Mouse (Mus musculus) lung, adult 18-20 months (tissue): ENCODE measurements around the gene Gzmk.

Experiments used
- DNase-seq, 2 experiments: peaks; one replicate each; pipeline ENCODE4 v3.0.0; 2022; ENCODE audit warnings: mixed read lengths in 2 of 2

The Gzmk gene

DNA sequence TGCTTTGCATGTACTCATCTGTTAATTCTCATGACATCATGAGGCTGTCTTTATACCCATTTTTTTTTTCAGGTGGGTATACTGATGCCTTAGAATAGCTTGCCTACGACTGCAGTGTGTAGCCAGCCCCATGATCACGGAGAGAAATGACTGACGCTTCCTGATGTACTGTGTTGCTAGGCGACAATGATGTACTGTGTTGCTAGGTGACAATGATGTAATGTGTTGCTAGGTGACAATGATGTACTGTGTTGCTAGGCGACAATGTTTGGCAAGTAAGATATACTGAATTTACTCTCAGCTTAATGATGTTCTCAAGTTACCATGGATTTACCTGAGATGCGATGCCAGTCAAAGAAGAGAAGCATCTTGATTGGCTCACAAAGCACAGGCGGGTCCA, at the start of gene Gzmk:
Gene Gzmk, minus strand, starts transcription at position 98 of the 400 bp plus-strand sequence.
- no peak for DNase-seq

DNA sequence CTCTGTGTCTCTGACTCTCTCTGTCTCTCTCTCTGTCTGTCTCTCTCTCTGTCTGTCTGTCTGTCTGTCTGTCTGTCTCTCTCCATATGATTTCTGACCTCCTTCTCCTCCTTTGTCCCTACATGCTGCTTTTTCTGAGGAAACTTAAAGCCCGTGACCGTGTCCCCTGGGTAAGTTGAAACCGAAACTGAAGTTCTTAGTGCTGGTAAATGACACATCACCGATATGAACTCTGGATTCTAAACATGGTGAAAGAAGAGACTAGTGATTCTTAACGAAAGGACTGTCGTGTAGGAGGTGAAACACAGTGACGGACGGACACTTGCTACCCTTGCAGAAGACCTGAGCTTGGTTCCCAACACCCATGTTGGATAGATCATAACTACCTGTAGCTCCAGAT, 45.5 kb upstream of the Gzmk start:
- no peak for DNase-seq

DNA sequence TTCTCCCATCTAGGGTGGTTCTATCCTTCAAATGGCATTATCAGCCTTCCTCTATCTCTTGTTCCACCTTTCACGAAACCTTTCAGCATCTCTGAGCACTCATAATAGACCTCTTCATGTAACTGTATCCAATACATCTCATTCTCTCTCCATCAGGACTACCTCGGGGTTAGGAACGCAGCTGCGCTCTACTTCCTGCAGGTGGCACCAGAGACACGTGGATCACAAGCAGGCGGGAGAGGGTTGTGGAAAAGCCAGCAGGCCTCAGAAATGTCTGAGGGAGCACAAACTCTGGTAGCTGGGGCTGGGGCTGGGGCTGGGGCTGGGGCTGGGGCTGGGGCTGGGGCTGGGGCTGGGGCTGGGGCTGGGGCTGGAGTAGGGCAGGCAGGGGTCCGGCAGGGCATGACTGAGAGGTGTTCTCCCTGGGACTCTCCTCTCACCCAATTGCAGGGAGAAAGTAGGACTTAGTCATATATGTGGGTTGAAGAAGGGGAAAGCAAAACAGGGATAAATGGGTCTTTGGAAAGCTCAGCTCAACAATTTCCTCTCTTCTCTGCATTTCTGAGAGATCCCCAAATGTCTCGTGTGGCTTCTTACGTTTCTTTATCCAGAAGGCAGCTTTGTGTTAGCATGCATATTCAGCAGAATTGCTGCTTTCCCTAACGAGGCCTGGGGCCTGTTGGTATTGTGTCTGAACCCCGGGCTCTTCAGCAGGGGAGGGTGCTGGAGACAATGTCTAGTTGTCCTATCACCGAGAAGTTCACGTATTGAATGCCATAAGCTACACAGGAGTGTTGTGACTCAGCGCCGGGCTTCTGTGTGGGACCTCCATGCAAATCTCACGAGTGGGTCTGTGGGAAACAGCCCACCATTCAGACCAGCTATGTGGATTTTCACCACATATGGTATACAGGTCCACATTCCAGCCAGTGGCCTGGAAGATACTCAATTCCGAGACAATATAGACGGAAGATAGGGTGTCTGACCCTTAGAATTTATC, 44.4 kb upstream of the Gzmk start:
- DNase-seq: peak; percentile 68 to 77

DNA sequence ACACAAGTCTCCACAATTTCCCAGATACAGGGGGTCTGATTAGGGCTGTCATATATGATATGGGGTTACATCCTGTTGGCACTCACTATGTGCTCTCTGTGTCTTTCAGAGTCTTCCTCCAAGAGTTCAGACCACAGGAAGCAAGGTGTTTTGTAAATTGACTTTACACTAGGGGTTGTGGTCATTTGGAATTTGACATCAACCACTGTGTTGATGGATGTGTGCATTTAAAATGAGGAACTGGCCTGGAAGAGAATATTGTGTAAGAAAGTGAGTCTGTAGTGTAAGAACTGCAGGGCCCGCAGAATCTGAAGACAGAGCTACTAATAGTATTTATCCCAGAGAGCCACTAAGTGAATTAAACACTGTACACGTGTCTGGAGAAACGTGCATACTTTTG, 41.5 kb upstream of the Gzmk start:
- no peak for DNase-seq

DNA sequence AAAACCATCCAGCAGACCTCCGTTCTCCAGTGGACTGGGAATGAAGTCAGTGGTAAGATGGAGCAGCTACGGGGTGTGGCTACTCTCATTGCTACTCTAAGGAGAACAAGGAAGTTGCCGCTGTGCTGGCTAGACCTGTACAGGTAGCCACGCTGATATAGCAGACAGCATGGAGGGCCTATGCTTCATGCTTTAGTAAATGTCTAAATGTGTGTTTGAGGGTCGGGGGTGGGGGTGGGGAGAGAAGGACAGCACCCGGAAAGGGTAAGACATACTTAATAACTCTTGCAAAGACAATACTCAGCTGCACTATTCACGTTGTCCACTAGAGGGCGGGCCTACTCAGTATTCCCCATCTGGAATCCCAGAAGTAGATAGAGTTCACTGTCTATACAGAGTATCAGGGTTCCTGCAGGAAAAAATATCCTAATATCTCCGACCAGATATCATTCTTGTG, 40.8 kb upstream of the Gzmk start:
- peak; percentile 67 to 75 for DNase-seq

DNA sequence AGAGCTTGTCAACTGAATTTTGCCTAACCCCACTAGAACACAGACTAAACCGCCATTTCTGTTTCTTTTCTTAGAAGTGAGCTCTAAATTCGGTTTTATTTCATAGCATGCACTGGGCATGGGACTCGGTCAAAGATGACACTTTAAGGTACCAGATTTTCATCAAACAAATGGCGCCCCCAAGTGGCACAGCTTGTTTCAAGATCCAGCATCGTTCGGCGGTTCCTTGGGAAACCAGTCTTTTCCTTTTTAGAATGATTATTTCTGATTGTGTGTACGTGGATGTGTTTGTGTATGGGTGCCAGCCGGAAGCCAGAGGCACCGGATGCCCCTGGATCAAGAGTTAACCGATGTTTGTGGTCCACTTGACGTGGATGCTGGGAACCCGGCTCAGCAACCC, 39.5 kb upstream of the Gzmk start:
- DNase-seq: peak; percentile 27 to 45

DNA sequence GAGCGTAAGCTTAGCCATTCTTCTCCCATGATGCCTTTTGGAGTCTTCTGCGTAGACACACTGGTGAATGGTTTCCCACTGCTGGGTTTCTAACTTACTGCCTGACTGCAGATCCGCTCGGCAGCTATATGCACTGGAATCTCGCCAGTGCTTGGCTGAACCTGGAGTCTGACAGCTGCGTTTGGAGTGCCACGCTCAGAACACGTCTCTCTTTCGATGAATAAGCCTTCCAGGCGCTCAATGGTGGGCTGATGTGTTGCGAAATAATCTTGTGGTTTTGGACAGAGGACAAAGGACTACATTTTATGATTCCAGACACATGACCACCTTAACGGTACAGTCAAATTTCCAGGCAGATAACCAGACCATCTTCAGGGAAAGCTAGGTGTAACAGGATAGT, 37.1 kb upstream of the Gzmk start:
- DNase-seq: no peak

DNA sequence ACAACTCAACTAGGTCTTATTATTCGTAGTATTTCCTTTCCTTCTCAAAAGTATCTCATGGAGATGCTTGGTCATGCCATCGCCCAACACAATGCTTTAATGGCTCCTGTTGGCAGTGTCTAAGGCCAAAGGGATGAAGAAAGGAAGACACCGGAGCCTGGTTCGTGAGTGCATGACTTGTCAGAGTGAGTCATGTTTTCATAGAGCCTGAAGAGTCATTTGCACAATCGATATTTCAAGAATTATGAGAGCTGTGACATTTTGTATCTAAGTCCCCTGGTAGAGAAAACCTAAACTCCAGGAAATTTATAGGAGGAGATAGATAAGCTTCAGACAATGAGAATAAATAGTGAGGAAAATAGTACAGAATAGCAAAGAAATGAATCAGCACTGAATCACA, 33.5 kb upstream of the Gzmk start:
- no peak for DNase-seq

DNA sequence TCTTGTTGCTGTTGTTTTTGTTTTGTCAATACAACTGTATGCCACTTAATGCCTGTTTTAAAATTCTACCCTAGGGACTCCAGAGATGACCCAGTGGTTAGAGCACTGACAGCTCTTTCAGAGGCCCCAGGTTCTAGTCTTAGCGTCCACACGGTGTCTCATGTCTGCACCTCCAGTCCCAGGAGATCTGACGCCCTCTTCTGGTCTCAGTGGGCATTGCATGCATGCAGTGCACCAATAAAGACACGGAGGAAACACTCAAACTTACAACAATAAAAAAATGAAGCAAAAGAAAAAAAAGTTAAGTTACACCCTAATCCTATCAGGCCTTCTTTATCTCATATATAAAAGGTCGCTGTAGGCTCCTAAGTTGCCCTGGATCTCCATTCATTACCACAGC, 31.5 kb upstream of the Gzmk start:
- no peak for DNase-seq

DNA sequence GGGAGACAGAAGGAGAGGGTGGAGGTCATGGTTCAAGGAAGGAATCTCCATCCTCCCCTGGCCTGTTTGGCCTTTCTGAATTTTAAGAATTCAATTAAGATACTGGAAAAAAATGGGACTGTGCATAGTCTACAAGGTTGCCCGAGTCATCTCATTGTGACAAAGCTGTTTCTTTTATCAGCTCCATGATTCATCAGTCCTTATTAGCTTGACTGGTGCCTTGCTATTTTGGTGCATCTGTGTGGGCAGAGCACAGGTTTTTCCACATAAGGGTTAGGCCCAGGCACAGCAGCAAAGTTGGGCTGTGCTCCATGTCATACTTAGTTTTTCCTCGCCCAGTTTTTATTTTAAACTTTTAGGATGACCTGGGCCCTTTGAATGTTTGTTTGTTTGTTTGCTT, 31.1 kb upstream of the Gzmk start:
- DNase-seq: no peak

DNA sequence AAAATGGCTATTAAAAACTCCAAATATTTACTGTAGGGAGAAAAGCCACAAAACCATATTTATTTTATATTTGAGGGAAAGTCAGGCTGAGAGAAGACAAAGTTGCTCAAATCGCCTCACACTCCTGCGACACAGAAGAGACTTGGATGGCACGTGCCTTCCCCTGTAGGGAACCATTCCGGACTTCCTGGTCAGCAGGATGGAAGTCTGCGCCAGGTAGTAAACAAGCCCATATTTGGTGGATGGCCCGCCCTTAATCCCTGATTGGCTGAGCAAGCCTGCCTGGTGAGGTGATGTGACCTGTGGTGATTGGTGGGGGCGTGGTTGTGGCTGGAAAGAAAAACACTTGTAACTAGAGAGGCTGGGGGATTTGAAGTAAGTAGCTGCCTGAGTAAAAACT, 26.9 kb upstream of the Gzmk start:
- peak; percentile 62 to 71 for DNase-seq

DNA sequence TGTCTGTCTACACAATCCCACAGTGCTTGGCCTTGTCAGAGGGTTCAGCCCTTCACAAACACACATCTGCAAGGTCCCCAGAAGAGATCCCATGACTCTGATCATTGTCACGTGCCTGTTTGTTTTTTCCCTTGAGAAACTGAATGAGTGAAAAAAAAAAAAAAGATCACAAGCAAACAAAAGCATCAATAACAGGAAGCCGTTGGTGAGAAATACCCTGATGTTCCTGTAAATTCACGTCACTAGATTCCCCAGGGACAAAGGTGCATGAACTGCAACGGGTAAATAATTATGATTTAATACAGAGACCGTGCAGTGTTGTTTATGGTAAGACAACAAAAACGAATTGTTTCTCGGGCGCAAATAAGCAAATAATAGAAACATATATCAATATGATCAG, 19.3 kb upstream of the Gzmk start:
- DNase-seq: no peak

DNA sequence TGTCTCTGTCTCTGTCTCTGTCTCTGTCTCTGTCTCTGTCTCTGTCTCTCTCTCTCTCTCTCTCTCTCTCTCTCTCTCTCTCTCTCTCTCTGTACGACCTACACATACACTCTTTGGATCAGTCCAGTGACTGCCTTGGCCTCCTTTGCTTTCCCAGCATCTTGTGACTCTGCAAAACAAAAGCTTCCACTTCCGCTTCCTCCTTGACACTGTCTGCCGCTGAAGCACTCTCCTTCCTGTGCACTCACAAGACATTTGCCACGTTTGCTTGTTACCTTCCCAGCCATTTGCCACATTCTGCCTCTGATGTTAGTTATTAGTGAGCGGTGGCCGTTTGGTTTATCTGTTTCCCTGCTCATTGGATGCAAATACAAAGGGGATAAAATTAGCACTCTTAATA, 16.4 kb upstream of the Gzmk start:
- peak in 1 of 2 experiments; percentile 11 for DNase-seq

DNA sequence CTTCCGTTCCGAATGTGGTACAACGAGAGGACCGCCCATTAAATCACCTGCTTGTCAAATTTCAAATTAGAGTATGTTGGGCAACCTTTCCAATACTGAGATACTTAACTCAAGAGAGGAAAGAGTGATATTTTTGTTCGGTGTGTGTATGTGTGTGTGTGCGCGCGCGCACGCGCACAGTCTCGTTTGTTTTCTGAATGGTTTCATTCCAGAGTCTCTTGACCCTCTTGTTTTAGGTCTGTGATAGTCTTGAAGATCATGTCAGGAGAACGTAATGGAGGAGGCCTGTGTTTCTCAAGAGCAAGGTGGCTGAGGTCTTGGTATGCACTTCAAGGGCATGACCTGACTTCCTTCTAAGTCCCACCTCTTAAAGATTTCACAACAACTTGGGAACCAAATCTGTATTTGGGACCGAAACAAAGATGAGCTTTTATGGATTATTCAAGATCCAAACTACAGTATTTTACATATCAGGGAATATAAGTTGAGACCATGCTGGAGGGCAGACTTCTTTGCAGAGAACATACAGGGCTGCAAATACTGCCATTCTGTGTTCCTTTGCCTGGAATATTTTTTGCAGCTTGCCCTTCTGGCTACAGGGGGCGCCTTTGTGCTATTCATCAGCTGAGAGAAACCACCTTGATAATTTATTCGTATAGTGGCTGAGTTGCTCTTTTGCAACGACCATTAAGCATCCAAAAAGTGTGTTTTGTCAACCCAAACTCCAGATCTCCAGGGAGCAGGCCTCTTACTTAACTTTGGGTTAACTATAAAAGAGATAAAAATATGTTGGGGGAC, 2.2 kb upstream of the Gzmk start:
- DNase-seq: peak; percentile 67 to 79

DNA sequence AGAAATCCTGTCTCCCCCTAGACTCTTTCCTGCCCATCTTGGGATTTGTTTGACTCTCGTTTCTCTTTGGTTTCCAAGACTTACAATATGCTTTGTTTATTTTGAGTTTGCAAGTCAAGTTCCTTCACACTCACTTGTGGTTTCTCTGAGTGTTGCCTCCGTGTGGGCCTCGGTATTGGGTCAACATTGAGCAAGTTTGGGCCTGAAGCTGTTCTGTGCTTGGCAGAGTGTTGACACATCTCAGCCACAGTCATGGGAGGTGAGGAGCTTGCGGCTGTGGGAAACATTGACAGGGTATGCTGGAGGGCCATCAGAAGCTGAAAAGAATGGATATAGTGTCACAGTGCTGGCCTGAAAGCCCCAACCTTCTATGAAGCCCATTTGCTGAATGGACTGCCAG, 1.4 kb upstream of the Gzmk start:
- DNase-seq: peak; percentile 75 to 82

DNA sequence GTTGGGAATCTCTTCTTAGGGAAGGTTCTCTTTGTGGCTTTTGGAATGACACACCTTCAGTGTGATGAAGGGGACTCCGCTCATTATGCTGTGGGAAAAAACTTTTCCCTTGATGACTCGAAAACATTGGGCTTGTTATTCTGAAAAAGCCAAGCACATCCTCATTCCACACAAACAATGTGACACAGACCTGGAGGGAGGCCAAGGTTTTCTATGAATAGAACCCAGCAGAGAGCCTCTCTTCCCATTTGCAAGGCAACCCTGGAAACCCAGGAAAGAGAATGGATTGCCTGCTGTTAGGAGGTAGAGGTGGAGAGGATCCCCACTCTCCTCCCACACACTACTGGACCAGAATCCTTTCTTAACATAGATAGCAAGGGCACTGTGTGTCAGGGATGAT, 1.6 kb downstream of the Gzmk start:
- peak; percentile 30 to 69 for DNase-seq

DNA sequence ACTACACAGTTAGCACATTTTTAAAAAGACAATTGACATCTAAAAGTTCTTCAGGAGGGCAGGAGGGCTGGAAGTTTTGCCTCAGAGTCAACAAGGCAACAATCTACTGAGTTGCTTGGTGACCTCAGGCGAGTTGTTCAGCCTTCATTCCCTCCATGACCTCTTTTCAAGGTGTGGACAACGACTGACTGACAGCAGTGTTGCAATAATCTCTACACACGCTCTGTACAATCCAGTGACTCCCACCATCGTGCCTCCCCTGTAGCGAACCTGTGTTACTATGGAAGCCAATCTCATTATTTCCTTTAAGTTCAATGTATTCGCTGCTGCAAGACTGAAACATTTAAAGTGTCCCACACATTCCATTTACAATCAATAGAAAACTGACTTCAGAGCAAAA, 3.9 kb downstream of the Gzmk start:
- no peak for DNase-seq

DNA sequence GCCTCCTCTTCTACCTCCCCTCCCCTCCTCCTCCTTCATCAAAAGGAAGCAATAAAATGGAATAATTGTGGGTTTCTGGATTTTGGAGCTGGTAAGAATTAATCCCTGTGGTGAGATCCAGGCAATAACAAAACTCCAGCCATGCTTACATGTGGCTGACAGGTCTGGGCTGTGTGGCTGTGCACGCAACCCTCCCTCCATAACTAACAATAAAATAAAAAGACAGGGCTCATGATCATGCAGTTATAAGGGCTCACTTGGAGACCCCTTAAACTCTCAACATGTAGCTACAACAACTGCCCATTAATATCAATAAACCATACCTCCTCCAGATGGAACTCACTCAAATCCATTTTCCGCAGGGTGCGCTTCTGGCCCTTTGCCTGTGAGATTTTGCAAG, 11.8 kb downstream of the Gzmk start:
- DNase-seq: no peak

DNA sequence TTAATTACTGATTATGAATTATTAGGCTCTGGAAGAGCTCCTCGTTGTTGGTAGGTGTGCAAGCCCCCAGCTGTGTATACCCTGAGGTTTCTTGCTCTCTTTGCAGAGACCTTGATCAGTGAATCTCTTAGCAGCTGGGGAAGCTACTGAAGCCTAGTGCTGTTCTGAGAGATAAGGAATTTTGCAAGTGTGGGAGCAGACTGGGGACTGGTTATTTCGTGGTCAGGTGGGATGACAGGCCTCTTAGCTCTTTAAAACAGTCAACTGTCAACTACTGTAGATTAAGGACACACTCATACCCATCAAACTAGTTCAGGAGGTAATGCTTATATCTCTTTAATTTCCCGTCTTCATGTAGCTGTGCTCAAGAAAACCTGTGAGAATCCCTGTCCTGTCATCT, 13.3 kb downstream of the Gzmk start:
- DNase-seq: no peak

DNA sequence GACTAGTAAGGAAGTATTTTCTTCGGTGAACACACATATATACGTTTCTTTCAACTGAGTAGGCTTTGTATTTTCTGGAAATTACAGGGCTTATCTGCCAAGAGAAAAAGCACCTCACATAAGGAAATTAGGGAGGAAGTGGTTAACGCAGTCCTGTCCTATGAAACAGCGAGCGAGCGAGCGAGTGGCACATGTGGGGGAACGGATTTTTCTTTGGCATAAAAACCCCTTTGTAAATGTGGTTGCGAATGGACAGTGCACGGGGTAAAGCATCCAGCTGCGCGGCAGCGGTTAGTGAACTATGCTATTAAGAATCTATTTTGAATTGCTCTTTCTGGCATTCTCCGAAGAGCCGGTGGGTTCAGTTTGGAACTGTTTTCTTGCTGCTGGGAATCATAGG, 14.4 kb downstream of the Gzmk start:
- no peak for DNase-seq

DNA sequence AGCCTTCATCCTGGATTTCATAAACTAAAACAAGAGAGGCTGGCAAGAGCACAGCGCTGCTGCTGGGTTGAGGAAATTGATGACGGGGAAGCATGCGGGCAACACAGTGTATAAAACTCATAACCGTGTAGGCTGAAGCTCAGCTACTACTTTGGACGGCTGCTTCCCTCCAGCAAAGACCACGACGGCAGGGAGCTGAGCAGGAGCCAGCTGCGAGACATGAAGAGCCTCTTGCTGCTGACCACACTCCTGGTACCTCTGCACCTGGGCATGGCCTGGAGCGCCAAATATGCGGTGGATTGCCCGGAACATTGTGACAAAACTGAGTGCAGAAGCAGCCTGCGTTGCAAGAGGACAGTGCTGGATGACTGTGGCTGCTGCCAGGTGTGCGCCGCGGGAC, 16.1 kb downstream of the Gzmk start, which contains the start of gene Esm1:
Gene Esm1, plus strand, starts transcription at position 36 of the 400 bp plus-strand sequence.
- no peak for DNase-seq

DNA sequence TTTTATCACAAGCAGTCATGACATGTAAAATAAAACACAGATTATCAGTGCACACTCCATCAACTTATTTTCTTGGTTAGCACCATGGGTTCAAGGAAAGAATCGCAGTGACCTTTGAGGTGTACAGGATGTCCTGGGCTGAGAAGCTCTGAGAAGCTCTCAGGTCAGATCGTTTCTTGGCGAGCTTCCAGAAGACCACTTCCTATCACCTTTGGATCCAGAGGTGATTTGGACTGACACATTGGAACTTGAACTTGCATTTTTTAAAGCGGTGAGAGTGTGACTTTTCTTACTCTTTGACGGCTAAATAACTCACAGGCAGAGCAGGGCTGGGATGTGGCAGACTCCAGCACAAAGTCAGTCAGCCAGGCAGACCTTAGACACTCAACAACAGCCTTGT, 20.4 kb downstream of the Gzmk start:
- DNase-seq: no peak

DNA sequence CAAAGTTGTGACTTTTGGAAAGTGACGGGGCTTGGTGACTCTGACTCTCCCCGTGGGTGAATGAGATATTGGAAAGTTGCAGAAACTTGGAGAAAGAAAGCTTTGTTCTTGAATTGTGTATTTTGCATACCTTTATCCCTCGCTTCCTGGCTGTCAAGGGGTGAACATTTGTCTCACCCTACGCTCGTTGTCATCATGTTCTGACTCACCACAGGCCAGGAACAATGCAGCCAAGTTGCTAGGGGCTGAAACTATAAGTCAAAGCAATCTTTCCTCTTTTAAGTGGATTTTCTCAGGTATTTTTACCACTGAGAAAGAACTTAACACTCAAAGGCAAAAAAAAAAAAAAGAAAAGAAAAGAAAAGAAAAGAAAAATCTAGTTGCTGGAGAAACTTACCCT, 22.6 kb downstream of the Gzmk start:
- DNase-seq: no peak

DNA sequence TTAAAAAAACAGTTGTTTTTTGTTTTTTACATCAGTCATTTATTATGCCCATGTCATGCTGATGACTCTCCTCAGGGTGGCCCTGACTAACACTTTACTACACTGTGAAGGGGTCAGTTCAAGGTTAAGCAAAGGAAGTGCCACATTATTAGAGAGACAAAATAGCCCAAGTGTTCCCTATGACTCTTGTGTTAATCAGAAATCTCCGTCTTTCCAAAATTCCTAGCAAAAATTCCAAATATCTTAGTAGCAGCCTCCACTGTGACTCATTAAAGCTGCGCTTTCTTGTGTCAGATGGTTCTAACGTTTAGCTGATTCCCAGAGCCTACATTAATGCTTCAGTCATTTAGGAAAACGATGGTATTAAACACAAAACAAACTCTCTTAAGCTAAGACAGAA, 23.5 kb downstream of the Gzmk start:
- no peak for DNase-seq
